Mouse (Mus musculus) liver, embryonic 16.5 days (tissue): Measurements from ENCODE around the gene A430078G23Rik. TPM values are rescaled to one million over a fixed set of nuclear protein-coding genes. Genes with fewer than 3 reads are reported as not detected.

Experiments
- ATAC-seq: fragments of 200-750 bp; cut with Nextera tagmentation; 2 replicates; pipeline ENCODE4 v1.8.0; 2017; ENCODE audit warnings: low read depth, mild to moderate bottlenecking, moderate number of reproducible peaks, moderate library complexity
- H3K27ac ChIP-seq: fragments of 300-500 bp; sonication (generic); 2 replicates; pipeline ENCODE4 v1.5.1; 2014; ENCODE audit warnings: mild to moderate bottlenecking, low read length
- H3K27me3 ChIP-seq: fragments of 300-500 bp; sonication (generic); 2 replicates; pipeline ENCODE4 v1.6.1; 2014; ENCODE audit warnings: low read depth, low read length, mixed read lengths; ENCODE audit not compliant: control insufficient read depth, insufficient read depth
- H3K36me3 ChIP-seq: fragments of 300-500 bp; sonication (generic); 2 replicates; pipeline ENCODE4 v1.6.1; 2014; ENCODE audit warnings: mild to moderate bottlenecking; ENCODE audit not compliant: control insufficient read depth, insufficient read depth
- H3K4me1 ChIP-seq: fragments of 300-500 bp; sonication (generic); 2 replicates; pipeline ENCODE4 v1.6.1; 2014; ENCODE audit warnings: low read depth, low read length, mixed read lengths; ENCODE audit not compliant: control insufficient read depth
- H3K4me2 ChIP-seq: fragments of 300-500 bp; sonication (generic); 2 replicates; pipeline ENCODE4 v1.6.1; 2014; ENCODE audit warnings: low read depth, low read length, mixed read lengths
- H3K4me3 ChIP-seq: fragments of 300-500 bp; sonication (generic); 2 replicates; pipeline ENCODE4 v1.5.1; 2014; ENCODE audit warnings: low read depth, mild to moderate bottlenecking, low read length
- H3K9ac ChIP-seq: fragments of 300-500 bp; sonication (generic); 2 replicates; pipeline ENCODE4 v1.6.1; 2014; ENCODE audit warnings: low read depth, low read length
- H3K9me3 ChIP-seq: fragments of 300-500 bp; sonication (generic); replicated peaks from 2 replicates; pipeline ENCODE4 v1.6.1; 2016; ENCODE audit warnings: low read length; ENCODE audit not compliant: control insufficient read depth
- WGBS: fragments of 180-500 bp; shearing (Covaris S2); extraction: QIAGEN DNeasy Blood & Tissue Kit; methylation state at CpG from one replicate; pipeline ENCODE4 v1.1.7; 2014; ENCODE audit not compliant: insufficient replicate concordance; 5-methylcytosine and 5-hydroxymethylcytosine counted together
- polyA plus RNA-seq: library from polyadenylated mRNA; unstranded; fragments of >200 nt; fragmentation: Nextera tagmentation; extraction: Ambion mirVana; gene quantifications from 2 replicates; pipeline ENCODE4 v1.2.1, GENCODE M21; 2015

A430078G23Rik gene
- polyA plus RNA-seq, 1 experiment from 2014 or later = 1.4 TPM

DNA sequence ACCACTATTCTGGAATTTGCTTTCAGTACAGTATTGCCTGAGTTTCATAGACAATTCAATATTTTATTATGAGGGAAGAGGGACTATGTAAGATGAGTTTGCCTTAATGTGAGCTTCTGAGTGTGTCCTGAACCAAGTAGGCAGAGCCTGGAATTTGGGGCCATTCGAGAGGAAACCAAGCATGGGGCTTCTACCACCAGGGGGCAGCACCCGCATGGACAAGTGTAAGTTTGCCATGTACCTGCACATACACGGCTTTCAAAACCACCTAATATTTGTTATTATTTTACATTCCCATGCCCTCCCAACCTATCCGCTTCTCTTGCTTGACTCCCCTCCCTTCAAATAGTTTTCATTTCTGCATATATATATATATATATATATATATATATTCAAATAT lies 4.8 kb downstream of the A430078G23Rik start:
- H3K9me3 ChIP-seq = no peaks in the 10 kb centered on the region
- no peaks in the 10 kb centered on the region for H3K36me3 ChIP-seq
- no peak for ATAC-seq
- no peak overlapping the region for H3K4me3 ChIP-seq
- H3K4me1 ChIP-seq = peaks cover 4% of the 10 kb centered on the region; the same call in 1 of the 2 replicates
- H3K27ac ChIP-seq = no peak overlapping the region
- no peaks in the 10 kb centered on the region for H3K27me3 ChIP-seq
- H3K4me2 ChIP-seq = no peak overlapping the region
- WGBS = 15% methylated on average over 4 of the region's 4 CpGs
- H3K9ac ChIP-seq = no peak overlapping the region

- WGBS = 71% methylated on average over 5 of the region's 5 CpGs
- ATAC-seq = no peak
- no peaks in the 10 kb centered on the region for H3K27me3 ChIP-seq
- H3K4me3 ChIP-seq = no peak overlapping the region
- H3K4me2 ChIP-seq = no peak overlapping the region
- no peaks in the 10 kb centered on the region for H3K36me3 ChIP-seq
- no peak overlapping the region for H3K9ac ChIP-seq
- no peaks in the 10 kb centered on the region for H3K9me3 ChIP-seq
- no peaks in the 10 kb centered on the region for H3K4me1 ChIP-seq
- no peak overlapping the region for H3K27ac ChIP-seq
Measured at GRCm38 (mm10) chr8:3367086-3367485, 13.9 kb downstream of the A430078G23Rik start.

GRCm38 (mm10) chr8:3368091-3368490 lies 14.9 kb downstream of the A430078G23Rik start:
- Histone ChIP-seq H3K4me3 (no peak overlapping the region), H3K27me3 (no peaks in the 10 kb centered on the region), H3K27ac (no peak overlapping the region), H3K9me3 (no peaks in the 10 kb centered on the region), H3K9ac (no peak overlapping the region), H3K4me1 (no peaks in the 10 kb centered on the region), H3K4me2 (no peak overlapping the region), H3K36me3 (no peaks in the 10 kb centered on the region)
- WGBS = 45% methylated on average over 1 of the region's 1 CpGs
- no peak for ATAC-seq

DNA sequence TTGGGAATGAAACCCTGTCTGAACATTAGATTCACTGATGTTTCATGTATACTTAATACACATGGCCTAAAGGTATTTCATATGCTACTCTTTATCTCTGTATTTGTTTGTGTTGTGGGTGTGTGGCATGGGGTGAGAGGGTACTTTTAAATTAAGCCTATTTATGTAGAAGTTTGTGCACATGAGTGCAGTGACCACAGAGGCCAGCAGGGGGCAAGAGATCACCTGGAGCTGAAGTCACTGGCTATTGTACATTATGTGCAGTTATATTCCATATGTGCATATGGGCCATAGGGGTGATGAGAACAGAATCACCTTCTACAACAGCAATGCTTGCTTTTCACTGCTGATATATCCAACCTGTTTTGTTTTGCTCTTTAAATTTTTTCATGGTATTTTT lies 22.5 kb downstream of the A430078G23Rik start:
- ATAC-seq = no peak
- Histone ChIP-seq H3K9ac (no peak overlapping the region), H3K4me2 (no peak overlapping the region), H3K27me3 (no peaks in the 10 kb centered on the region), H3K36me3 (no peaks in the 10 kb centered on the region), H3K27ac (no peak overlapping the region), H3K4me1 (no peaks in the 10 kb centered on the region), H3K4me3 (no peak overlapping the region), H3K9me3 (no peaks in the 10 kb centered on the region)

GRCm38 (mm10) chr8:3376641-3377274 lies 23.5 kb downstream of the A430078G23Rik start:
- H3K9ac ChIP-seq = no peak overlapping the region
- no peak for ATAC-seq
- WGBS = 56% methylated on average over 11 of the region's 11 CpGs
- no peaks in the 10 kb centered on the region for H3K4me1 ChIP-seq
- no peaks in the 10 kb centered on the region for H3K9me3 ChIP-seq
- no peak overlapping the region for H3K27ac ChIP-seq
- H3K4me2 ChIP-seq = no peak overlapping the region
- no peaks in the 10 kb centered on the region for H3K27me3 ChIP-seq
- no peak overlapping the region for H3K4me3 ChIP-seq
- H3K36me3 ChIP-seq = no peaks in the 10 kb centered on the region

DNA sequence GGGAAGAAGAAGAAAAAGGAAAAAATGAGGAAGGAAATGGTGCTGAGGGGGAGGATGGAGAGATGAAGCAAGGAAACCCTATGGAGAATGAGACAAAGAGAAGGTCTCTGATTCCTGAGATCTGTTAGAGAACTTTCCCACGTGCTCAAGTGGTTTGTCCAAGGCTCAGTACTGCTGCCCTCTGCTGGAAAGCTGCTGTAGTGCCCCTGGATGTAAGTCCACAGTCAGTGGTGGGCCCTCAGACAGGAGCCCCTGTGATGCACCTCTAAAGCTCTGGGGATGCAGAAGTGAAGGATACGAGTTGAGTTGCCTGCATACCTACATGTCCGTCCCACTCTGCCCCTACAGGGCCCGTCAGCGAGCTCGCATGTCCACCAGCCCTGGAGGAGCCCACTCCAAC lies 34.1 kb downstream of the A430078G23Rik start:
- Histone ChIP-seq H3K4me1 (peaks cover 4% of the 10 kb centered on the region), H3K27me3 (no peaks in the 10 kb centered on the region), H3K4me2 (no peak overlapping the region), H3K9ac (no peak overlapping the region), H3K27ac (no peak overlapping the region), H3K36me3 (no peaks in the 10 kb centered on the region), H3K4me3 (no peak overlapping the region), H3K9me3 (no peaks in the 10 kb centered on the region)
- 48% methylated on average over 6 of the region's 6 CpGs for WGBS
- no peak for ATAC-seq

DNA sequence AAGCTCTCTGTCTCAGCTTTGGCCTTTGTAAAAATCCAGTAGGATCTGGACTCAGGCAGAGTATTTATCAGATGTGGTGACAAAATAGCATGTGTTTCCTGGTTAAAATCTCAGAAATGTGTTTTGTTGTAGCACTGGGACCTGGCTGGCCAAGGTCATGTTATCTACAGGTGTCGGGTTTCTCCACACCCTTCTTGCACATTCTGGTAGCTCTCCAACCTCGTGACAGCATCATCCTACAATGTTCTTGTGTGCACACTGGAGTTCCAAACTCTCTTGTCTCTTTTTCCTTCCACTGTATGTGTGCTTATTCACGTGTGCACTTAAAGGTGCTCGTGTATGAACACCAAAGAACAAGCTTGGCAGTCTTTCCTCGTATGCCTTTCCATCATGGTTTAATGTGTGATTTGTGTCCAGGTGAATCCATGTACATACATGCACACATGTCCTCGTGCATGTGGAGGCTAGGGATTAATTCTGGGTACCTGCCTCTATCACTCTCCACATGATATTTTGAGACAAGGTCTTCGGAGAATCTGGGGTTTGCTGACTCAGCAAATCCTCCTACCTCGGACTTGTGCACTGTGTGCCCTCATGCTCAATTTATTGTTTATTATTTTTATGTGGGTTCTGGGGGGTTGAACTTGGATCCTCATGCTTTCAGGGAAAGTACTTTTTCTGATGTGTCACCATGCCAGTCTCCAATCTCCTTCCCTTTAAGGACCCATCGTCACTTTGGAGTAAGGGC lies 35.5 kb downstream of the A430078G23Rik start:
- ATAC-seq = no peak
- H3K4me3 ChIP-seq = no peak overlapping the region
- no peak overlapping the region for H3K9ac ChIP-seq
- H3K27me3 ChIP-seq = no peaks in the 10 kb centered on the region
- no peaks in the 10 kb centered on the region for H3K9me3 ChIP-seq
- WGBS = 57% methylated on average over 9 of the region's 9 CpGs
- H3K4me2 ChIP-seq = no peak overlapping the region
- H3K4me1 ChIP-seq = peaks cover 14% of the 10 kb centered on the region
- H3K27ac ChIP-seq = no peak overlapping the region
- no peaks in the 10 kb centered on the region for H3K36me3 ChIP-seq

GRCm38 (mm10) chr8:3389506-3389905 lies 36.3 kb downstream of the A430078G23Rik start:
- H3K9me3 ChIP-seq = no peaks in the 10 kb centered on the region
- H3K4me3 ChIP-seq = no peak overlapping the region
- H3K4me1 ChIP-seq = peaks cover 19% of the 10 kb centered on the region
- no peak overlapping the region for H3K9ac ChIP-seq
- WGBS = 73% methylated on average over 1 of the region's 1 CpGs
- no peak overlapping the region for H3K4me2 ChIP-seq
- no peak for ATAC-seq
- H3K36me3 ChIP-seq = no peaks in the 10 kb centered on the region
- H3K27ac ChIP-seq = no peak overlapping the region
- H3K27me3 ChIP-seq = no peaks in the 10 kb centered on the region

DNA sequence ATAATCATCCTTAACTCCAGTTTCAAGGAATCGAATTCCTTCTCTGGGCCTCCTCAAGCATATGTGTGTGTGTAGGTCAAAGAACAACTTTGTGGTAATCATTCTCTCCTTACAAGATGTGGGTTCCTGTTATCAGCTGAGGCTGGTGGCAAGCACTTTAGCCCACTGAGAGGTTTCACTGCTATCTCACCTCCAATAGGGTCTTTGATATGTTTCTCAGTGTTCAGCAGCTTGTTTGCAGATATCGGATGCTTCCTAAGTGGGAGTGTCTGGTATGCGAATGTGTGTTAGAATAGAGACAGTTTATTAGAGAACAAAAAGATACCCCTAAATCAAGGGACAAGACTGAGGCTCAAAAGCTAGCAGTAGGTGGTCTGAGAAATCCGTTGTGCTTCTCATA lies 39.1 kb downstream of the A430078G23Rik start:
- Histone ChIP-seq H3K4me2 (peak overlapping the region; percentile 89), H3K9ac (peak overlapping the region; percentile 77), H3K4me3 (peak overlapping the region; percentile 81), H3K36me3 (no peaks in the 10 kb centered on the region), H3K4me1 (peaks cover 20% of the 10 kb centered on the region), H3K9me3 (no peaks in the 10 kb centered on the region), H3K27me3 (no peaks in the 10 kb centered on the region), H3K27ac (peak overlapping the region; percentile 30; the same call in 1 of the 2 replicates)
- WGBS = 16% methylated on average over 4 of the region's 4 CpGs
- peak; percentile 28 for ATAC-seq
